Mouse (Mus musculus) frontal cortex, adult 2 months (tissue): ENCODE results near the gene Pde6c. TPM values are rescaled to one million over a fixed set of nuclear protein-coding genes. Genes with fewer than 3 reads are reported as not detected.

Experiments
- DNase-seq, 2 experiments: peaks; one replicate each; pipeline ENCODE4 v3.0.0; 2022; ENCODE audit warnings: low spot score in 1 of 2; ENCODE audit errors: extremely low spot score in 1 of 2
- polyA plus RNA-seq: library from polyadenylated mRNA; depleted of rRNA; stranded (reverse); fragments of >200 nt; gene quantifications from 2 replicates; pipeline ENCODE4 v1.2.3, GENCODE M21; 2012

Pde6c gene
- polyA plus RNA-seq, 1 experiment = 0.16 TPM

- DNase-seq = no peak
Measured at GRCm38 (mm10) chr19:38134806-38135205, 2.2 kb downstream of the Pde6c start.

GRCm38 (mm10) chr19:38143540-38144271 is 11.1 kb downstream of the Pde6c start:
- DNase-seq = no peak

- DNase-seq = no peak
Measured at GRCm38 (mm10) chr19:38156243-38156642, 23.7 kb downstream of the Pde6c start.

- no peak for DNase-seq
Measured at GRCm38 (mm10) chr19:38161648-38162354, 29.2 kb downstream of the Pde6c start.

GRCm38 (mm10) chr19:38164633-38165032 is 32.1 kb downstream of the Pde6c start:
- DNase-seq = no peak

- peak in 1 of 2 experiments; percentile 45 for DNase-seq
Measured at GRCm38 (mm10) chr19:38179675-38180074, 47.1 kb downstream of the Pde6c start.

GRCm38 (mm10) chr19:38186631-38187344 is 54.2 kb downstream of the Pde6c start:
- DNase-seq = peak in 1 of 2 experiments; percentile 20

- peak; percentile 20 to 42 for DNase-seq
Measured at GRCm38 (mm10) chr19:38187345-38187680, 54.7 kb downstream of the Pde6c start.

GRCm38 (mm10) chr19:38190606-38191005 is 58.0 kb downstream of the Pde6c start:
- DNase-seq = no peak

- DNase-seq = no peak
Measured at GRCm38 (mm10) chr19:38191446-38191845, 58.9 kb downstream of the Pde6c start.

GRCm38 (mm10) chr19:38195245-38195644 is 62.7 kb downstream of the Pde6c start:
- no peak for DNase-seq

- DNase-seq = peak in 1 of 2 experiments; percentile 62
Measured at GRCm38 (mm10) chr19:38198731-38199130, 66.2 kb downstream of the Pde6c start.

- peak in 1 of 2 experiments; percentile 50 for DNase-seq
Measured at GRCm38 (mm10) chr19:38206669-38207068, 74.1 kb downstream of the Pde6c start.

- no peak for DNase-seq
Measured at GRCm38 (mm10) chr19:38217696-38218095, 85.1 kb downstream of the Pde6c start.

GRCm38 (mm10) chr19:38223356-38223904 is 90.8 kb downstream of the Pde6c start:
- DNase-seq = no peak

- peak; percentile 86 to 96 for DNase-seq
Measured at GRCm38 (mm10) chr19:38223905-38224684, 91.5 kb downstream of the Pde6c start, which contains the start of gene Fra10ac1. Gene Fra10ac1, minus strand, starts transcription at chr19:38224156.

- DNase-seq = peak; percentile 26 to 58
Measured at GRCm38 (mm10) chr19:38224685-38225060, 92.1 kb downstream of the Pde6c start.

GRCm38 (mm10) chr19:38228699-38229098 is 96.1 kb downstream of the Pde6c start:
- no peak for DNase-seq

- DNase-seq = no peak
Measured at GRCm38 (mm10) chr19:38232087-38232486, 99.5 kb downstream of the Pde6c start.

- no peak for DNase-seq
Measured at GRCm38 (mm10) chr19:38232516-38232915, 99.9 kb downstream of the Pde6c start.
